Mouse (Mus musculus): ENCODE measurements around the gene Asb11. TPM values are rescaled to one million over a fixed set of nuclear protein-coding genes. Genes with fewer than 3 reads are reported as not detected.

Asb11 gene
- polyA plus RNA-seq (2012) = not detected in 2 replicates

GRCm38 (mm10) chrX:164436709-164437108 is at the start of gene Asb11:
Asb11 (plus strand) TSS chrX:164436994.

GRCm38 (mm10) chrX:164419471-164419939 is 17.3 kb upstream of the Asb11 start, which contains the start of gene Piga:
Piga (plus strand) TSS chrX:164419787.

GRCm38 (mm10) chrX:164505709-164506498 is 69.1 kb downstream of the Asb11 start, which contains the start of gene Asb9:
Asb9 (plus strand) TSS chrX:164506327.

Other genes starting within 250 kb of the Asb11 start
- 0.12 and 0.31 TPM in 2 replicates for gene Bmx, start 178.8 kb upstream of the Asb11 start, polyA plus RNA-seq (2012)
- gene Pir, start 167.6 kb upstream of the Asb11 start, polyA plus RNA-seq (2012) = 1.2 and 1.6 TPM in 2 replicates
- not detected in 2 replicates for gene Vegfd, start 63.6 kb upstream of the Asb11 start, polyA plus RNA-seq (2012)
- 1.6 TPM in 2 replicates for gene Piga, start 17.2 kb upstream of the Asb11 start, polyA plus RNA-seq (2012)
- not detected in 2 replicates for gene Asb9, start 69.3 kb downstream of the Asb11 start, polyA plus RNA-seq (2012)

Measured in megakaryocyte-erythroid progenitor cell, adult 5 weeks (primary cell).